Mouse (Mus musculus): Measurements from ENCODE around the gene Serpina1b. TPM values are rescaled to one million over a fixed set of nuclear protein-coding genes. Genes with fewer than 3 reads are reported as not detected.
"Not testable (repeated sequence)": the region's sequence is repeated elsewhere in the genome, so short reads cannot be mapped to it uniquely, and the experiment has no call there.

Gene Serpina1b
- total RNA-seq, 2 experiments from 2014 or later, result not detected

- ATAC-seq (replicated peaks; ENCODE audit: poor library complexity), result no peak
Measured at GRCm38 (mm10) chr12:103705547-103705946, 124.6 kb downstream of the Serpina1b start.

- no peak for ATAC-seq (replicated peaks; ENCODE audit: poor library complexity)
Measured at GRCm38 (mm10) chr12:103700144-103700750, 129.9 kb downstream of the Serpina1b start.

GRCm38 (mm10) chr12:103695429-103695828 is 134.7 kb downstream of the Serpina1b start, which contains the start of gene Serpina1f:
Serpina1f (minus strand) TSS chr12:103695529.
- ATAC-seq (replicated peaks; ENCODE audit: poor library complexity), result no peak

GRCm38 (mm10) chr12:103688221-103688814 is 141.9 kb downstream of the Serpina1b start:
- no peak for ATAC-seq (replicated peaks; ENCODE audit: poor library complexity)

GRCm38 (mm10) chr12:103687021-103687420 is 143.2 kb downstream of the Serpina1b start:
- ATAC-seq (replicated peaks; ENCODE audit: poor library complexity), result no peak

GRCm38 (mm10) chr12:103686050-103686449 is 144.1 kb downstream of the Serpina1b start:
- no peak for ATAC-seq (replicated peaks; ENCODE audit: poor library complexity)

GRCm38 (mm10) chr12:103685386-103685785 is 144.8 kb downstream of the Serpina1b start:
- no peak for ATAC-seq (replicated peaks; ENCODE audit: poor library complexity)

- ATAC-seq (replicated peaks; ENCODE audit: poor library complexity), result no peak
Measured at GRCm38 (mm10) chr12:103683775-103684174, 146.4 kb downstream of the Serpina1b start.

- no peak for ATAC-seq (replicated peaks; ENCODE audit: poor library complexity)
Measured at GRCm38 (mm10) chr12:103681739-103682138, 148.4 kb downstream of the Serpina1b start.

- ATAC-seq (replicated peaks; ENCODE audit: poor library complexity), result no peak
Measured at GRCm38 (mm10) chr12:103681169-103681568, 149.0 kb downstream of the Serpina1b start.

- not testable (repeated sequence) for ATAC-seq (replicated peaks; ENCODE audit: poor library complexity)
Measured at GRCm38 (mm10) chr12:103679853-103680252, 150.3 kb downstream of the Serpina1b start.

Other genes with a start within 250 kb of the Serpina1b start
- gene Serpina10, start 198.9 kb downstream of the Serpina1b start, total RNA-seq (2015), result not detected in 2 replicates
- gene Serpina10, start 198.9 kb downstream of the Serpina1b start, total RNA-seq (2017), result not detected in 2 replicates
- not detected in 2 replicates for gene Serpina6, start 173.2 kb downstream of the Serpina1b start, total RNA-seq (2015)
- not detected in 2 replicates for gene Serpina6, start 173.2 kb downstream of the Serpina1b start, total RNA-seq (2017)
- not detected in 2 replicates for gene Serpina16, start 154.2 kb downstream of the Serpina1b start, total RNA-seq (2015)
- not detected in 2 replicates for gene Serpina16, start 154.2 kb downstream of the Serpina1b start, total RNA-seq (2017)
- not detected in 2 replicates for gene Serpina1f, start 134.8 kb downstream of the Serpina1b start, total RNA-seq (2015)
- not detected in 2 replicates for gene Serpina1f, start 134.8 kb downstream of the Serpina1b start, total RNA-seq (2017)
- not detected in 2 replicates for gene Serpina1d, start 56.8 kb downstream of the Serpina1b start, total RNA-seq (2015)
- not detected in 2 replicates for gene Serpina1d, start 56.8 kb downstream of the Serpina1b start, total RNA-seq (2017)
- gene Serpina1a, start 33.2 kb upstream of the Serpina1b start, total RNA-seq (2015), result not detected in 2 replicates
- not detected in 2 replicates for gene Serpina1a, start 33.2 kb upstream of the Serpina1b start, total RNA-seq (2017)
- not detected in 2 replicates for gene Serpina1c, start 74.5 kb upstream of the Serpina1b start, total RNA-seq (2015)
- gene Serpina1c, start 74.5 kb upstream of the Serpina1b start, total RNA-seq (2017), result not detected in 2 replicates
- gene Serpina1e, start 128.6 kb upstream of the Serpina1b start, total RNA-seq (2015), result not detected in 2 replicates
- gene Serpina1e, start 128.6 kb upstream of the Serpina1b start, total RNA-seq (2017), result not detected in 2 replicates
- 0.22 TPM in 1 of 2 replicates, not detected in the other for gene Serpina11, start 159.6 kb upstream of the Serpina1b start, total RNA-seq (2015)
- gene Serpina11, start 159.6 kb upstream of the Serpina1b start, total RNA-seq (2017), result not detected in 2 replicates
- gene Serpina9, start 183.4 kb upstream of the Serpina1b start, total RNA-seq (2015), result not detected in 2 replicates
- gene Serpina9, start 183.4 kb upstream of the Serpina1b start, total RNA-seq (2017), result not detected in 2 replicates
- gene Serpina12, start 214.1 kb upstream of the Serpina1b start, total RNA-seq (2015), result 0.24 TPM in 1 of 2 replicates, not detected in the other
- gene Serpina12, start 214.1 kb upstream of the Serpina1b start, total RNA-seq (2017), result 0.30 TPM in 1 of 2 replicates, not detected in the other

Measured in megakaryocyte progenitor cell, adult 5-6 weeks (primary cell).